Mouse (Mus musculus): Measurements from ENCODE around the gene Frs3.
"Not testable (repeated sequence)": the region's sequence is repeated elsewhere in the genome, so short reads cannot be mapped to it uniquely, and the experiment has no call there.

Gene Frs3

DNA sequence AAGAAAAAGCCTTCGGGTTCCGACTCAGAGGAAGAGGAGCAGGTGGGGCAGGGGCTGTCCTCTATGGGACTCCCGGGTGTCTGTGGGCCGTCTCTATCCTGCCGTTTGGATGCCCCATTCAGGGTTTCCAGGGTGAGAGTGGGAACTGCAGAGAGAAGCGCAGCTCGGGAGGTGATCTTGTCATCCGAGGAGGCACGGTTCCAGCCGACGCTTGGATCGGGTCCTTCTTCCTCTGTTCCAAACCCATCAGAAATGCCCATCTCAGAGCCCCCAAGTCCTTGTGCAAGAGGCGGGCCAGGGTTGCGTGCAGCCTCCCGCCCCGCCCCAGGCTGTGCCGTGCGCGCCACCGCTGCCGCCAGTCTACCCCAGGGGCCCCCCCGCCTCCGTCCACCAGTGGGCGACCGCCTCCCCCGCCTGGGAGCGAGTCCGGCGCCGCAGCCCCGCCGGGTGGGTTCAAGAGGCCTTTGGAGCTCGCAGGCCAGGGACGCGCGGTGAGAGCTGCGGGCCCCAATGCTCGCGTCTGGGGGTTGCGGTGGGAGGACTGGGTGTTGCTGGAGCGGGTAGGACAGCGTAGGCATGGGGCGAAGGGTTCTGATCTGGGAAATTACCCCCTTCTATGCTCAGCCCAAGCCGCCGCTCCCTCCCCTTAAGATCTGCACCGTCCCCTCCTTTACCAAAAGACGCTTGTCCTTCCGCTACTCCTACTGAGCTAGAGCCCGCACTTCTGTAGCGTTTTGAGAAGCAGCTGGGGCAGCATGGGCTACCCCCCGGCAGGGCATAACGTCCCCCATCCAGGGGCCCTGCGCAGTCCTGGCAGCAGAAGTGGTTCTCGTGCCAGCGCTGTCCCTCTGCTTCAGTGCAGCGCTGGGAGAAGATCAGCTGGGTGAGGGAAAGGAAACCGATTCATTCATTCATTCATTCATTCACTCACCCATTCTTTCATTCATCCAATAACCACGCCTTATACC is at the start of gene Frs3:
Frs3 (plus strand) TSS at position 423 of the 968 bp plus-strand sequence.
- peak in 1 of 2 experiments; percentile 65 for DNase-seq (ENCODE audit: low spot score in 2 of 2)

DNA sequence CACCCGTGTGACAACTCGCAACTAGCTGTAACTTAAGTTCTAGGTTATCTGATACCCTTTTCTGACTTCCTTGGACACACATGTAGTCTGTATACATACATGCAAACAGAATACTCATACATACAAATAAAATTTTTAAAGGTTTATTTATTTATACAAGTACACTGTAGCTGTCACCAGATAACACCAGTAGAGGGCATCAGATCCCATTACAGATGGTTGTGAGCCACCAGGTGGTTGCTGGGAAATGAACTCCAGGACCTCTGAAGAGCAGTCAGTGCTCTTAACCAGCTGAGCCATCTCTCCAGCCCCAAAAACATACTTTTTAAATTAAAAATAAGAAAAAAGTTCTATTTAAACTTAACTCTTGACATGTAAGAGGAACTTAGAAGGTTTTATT is 45.8 kb upstream of the Frs3 start:
- no peak for DNase-seq (ENCODE audit: low spot score in 2 of 2)

DNA sequence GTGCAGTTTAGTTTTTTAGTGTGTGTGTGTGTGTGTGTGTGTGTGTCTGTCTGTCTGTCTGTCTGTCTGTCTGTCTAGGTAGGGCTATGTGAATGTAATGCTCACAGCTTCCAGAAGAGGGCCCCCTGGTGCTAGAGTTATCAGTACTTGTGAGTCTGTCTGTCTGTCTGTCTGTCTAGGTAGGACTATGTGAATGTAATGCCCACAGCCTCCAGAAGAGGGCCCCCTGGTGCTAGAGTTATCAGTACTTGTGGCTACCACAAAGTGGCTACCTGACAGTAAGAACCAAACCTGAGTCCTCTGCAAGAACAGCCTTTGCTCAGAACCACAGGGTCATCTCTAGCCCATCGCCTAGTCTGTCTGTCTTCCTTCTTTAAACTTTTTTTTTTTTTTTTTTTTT is 42.1 kb upstream of the Frs3 start:
- DNase-seq (ENCODE audit: low spot score in 2 of 2) = peak in 1 of 2 experiments; percentile 59

DNA sequence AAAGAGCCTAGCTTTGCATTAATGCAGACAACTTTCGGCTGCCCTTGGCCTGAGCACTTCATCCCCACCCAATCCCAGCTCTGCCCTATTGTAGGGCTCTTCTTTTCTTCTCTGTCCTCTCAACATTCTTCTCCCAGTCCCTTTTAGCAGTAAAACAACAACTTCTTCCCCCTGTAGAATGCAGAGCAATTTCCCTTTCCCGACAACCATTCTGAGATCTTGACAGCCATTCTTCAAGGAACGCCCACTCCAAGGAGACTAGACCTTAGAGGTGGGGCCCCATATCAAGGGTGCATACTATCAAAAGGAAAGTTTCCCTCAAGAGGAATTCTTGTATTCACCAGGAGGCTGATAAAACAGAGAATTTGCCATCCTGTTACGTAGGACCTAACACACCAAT is 39.9 kb upstream of the Frs3 start:
- DNase-seq (ENCODE audit: low spot score in 2 of 2) = no peak

DNA sequence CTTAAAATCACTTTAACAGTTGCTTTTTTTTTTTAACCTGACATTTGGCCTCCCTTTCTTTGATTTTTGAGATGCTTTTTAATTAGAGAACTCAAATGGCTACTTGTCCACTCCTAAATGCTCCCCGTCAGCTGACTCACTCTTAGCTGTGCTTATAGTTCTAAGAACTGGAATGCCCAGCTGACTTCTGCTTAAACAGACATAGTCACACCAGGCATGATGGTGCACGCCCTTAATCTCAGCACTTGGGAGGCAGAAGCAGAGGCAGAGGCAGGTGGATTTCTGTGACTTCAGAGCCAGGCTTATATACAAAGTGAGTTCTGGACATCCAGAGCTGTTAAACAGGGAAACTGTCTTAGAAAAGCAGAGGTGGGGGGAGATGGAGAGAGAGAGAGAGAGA is 36.9 kb upstream of the Frs3 start:
- no peak for DNase-seq (ENCODE audit: low spot score in 2 of 2)

DNA sequence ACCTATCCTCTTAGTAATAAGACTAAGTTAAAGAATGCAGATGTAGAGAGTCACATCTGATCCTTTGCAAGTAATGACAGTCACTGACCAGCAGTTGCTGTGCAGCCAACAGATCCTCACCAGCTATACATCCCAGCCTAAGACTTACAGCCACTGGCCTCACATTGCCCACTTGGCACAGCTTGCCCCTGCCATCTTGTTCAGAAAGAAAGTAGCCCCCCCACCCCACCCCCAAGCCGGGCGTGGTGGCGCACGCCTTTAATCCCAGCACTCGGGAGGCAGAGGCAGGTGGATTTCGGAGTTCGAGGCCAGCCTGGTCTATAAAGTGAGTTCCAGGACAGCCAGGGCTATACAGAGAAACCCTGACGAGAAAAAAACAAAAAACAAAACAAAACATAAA is 34.5 kb upstream of the Frs3 start:
- DNase-seq (ENCODE audit: low spot score in 2 of 2) = not testable (repeated sequence)

DNA sequence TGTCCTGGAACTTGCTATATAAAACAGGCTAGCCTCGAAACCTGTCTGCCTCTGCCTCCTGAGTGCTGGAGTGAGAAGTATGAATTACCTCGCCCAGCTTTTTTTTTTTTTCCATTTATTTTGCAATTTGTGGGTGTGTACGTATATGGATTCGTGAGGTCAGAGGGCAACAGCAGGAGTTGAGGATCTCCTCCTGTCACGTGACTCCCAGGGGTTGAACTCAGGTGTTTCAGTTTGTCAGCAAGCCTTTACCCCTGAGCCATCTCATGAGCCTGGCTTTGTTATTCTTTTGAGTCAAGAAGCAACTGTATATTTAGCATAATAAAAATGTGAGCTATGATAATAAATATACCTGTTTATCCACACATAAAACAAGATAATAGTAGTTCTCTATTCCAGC is 33.1 kb upstream of the Frs3 start:
- DNase-seq (ENCODE audit: low spot score in 2 of 2) = no peak

DNA sequence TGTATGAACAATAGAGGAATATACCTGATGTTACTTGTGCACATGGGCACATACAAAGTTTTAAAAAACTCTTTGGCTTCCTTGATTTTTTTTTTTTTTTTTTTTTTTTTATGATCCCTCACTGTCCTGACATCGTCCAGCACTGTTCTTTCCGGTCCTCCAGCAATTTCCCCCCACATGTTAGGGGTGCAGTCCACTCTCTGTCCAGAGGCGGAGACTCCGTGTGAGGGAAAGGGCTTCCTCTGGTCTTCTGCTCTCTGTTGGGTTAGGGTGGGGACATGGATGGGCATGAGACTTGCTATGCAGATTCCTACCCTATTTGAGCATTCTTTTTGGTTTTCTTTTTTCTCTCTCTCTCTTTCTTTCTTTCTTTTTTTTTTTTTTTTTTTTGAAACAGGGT is 30.9 kb upstream of the Frs3 start:
- no peak for DNase-seq (ENCODE audit: low spot score in 2 of 2)

DNA sequence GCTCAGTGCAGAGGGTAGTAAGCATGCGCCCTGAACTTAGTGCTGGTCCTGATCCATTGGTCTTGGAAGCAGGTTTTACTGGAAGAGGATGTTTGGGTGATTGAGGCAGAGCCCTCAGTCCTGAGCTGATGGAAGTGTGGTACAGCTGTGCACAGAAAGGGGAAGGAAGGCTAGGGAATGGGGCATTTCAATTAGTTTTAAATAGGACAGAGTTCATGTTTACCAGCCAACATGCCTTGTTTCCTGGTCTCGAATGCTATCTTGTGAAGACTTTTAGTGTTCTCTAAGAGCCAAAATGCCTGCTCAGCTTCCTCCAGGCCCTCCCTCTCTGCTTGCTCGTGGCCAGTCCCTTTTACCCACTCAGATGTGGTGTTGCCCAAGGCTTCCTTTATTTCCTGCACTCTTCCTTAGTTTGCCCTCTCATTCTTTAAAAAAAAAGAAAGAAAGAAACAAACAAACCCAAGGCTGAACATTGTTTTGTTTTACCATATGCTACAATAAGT is 30.0 kb upstream of the Frs3 start:
- DNase-seq (ENCODE audit: low spot score in 2 of 2) = no peak

DNA sequence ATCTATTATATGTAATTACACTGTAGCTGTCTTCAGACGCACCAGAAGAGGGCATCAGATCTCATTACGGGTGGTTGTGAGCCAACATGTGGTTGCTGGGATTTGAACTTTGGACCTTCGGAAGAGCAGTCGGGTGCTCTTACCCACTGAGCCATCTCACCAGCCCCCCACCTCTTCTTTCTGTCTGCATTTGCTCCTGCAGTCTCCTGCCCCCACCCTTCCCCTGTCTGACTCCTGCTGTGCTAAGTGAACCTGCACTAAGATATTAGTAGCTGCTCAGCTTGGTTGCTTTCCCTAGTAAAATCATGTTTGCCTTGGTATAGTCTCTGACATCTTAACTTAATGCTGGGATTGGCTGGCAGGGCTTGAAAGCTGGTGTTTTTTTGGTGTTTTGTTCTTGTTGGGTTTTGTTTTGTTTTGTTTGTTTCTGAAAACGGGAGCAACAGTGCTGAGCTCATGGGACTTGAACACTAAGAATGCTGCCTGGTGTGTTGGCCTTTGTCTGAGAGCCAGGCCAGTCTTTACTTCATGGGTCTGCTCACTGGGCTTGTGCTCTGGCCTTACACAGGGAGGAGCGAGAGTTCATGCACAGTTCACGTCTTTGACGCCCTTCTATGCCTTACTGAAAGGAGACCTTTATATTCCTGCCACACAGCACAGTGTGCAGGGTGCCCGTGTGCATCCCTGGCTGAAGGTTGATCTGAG is 25.7 kb upstream of the Frs3 start:
- DNase-seq (ENCODE audit: low spot score in 2 of 2) = no peak

DNA sequence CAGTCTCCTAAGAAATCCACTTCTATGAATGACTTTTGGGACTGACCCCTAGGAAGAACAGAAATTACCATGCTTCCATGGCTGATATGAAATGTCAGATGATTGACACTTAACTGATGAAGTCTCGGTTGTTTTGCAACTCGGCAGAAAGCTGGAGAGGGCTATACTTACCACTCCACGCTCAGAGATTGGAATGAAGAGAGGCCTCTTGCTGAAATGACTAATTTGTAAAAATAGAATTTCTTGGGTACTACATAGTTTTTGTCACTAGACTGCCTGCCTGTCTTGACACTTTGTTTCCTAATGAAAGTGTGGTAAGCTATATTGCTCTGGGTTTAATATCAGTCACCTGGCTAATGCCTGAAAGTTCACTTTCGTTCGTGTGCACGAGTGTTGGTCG is 24.4 kb upstream of the Frs3 start:
- DNase-seq (ENCODE audit: low spot score in 2 of 2) = no peak

DNA sequence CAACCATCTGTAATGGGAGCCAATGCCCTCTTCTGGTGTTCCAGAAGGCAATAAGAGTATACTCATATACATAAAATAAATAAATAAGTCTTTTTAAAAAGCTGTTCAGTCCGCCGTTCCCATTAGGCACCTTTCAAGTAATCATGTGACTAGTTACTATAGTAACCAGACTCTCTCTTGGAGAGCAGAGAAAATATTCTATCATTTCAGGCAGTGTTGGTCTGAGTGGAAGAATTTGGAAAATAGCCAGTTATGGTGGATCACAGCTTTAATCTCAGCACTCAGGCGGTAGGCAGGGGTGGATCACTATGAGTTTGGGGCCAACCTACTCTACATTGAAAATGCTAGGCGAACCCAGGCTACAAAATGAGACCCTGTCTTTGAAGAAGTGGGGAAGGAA is 19.7 kb upstream of the Frs3 start:
- DNase-seq (ENCODE audit: low spot score in 2 of 2) = no peak

DNA sequence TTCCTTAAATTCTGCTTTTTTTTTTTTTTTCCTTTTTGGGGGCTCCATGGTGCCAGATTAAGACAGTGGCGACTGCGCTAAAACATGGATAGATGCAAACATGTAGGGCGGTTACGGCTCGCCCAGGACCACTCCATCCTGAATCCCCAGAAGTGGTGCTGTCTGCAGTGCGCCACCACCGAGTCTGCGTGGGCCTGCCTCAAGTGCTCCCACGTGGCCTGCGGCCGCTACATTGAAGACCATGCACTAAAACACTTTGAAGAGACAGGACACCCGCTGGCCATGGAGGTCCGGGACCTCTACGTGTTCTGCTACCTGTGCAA is 16.9 kb upstream of the Frs3 start:
- no peak for DNase-seq (ENCODE audit: low spot score in 2 of 2)

DNA sequence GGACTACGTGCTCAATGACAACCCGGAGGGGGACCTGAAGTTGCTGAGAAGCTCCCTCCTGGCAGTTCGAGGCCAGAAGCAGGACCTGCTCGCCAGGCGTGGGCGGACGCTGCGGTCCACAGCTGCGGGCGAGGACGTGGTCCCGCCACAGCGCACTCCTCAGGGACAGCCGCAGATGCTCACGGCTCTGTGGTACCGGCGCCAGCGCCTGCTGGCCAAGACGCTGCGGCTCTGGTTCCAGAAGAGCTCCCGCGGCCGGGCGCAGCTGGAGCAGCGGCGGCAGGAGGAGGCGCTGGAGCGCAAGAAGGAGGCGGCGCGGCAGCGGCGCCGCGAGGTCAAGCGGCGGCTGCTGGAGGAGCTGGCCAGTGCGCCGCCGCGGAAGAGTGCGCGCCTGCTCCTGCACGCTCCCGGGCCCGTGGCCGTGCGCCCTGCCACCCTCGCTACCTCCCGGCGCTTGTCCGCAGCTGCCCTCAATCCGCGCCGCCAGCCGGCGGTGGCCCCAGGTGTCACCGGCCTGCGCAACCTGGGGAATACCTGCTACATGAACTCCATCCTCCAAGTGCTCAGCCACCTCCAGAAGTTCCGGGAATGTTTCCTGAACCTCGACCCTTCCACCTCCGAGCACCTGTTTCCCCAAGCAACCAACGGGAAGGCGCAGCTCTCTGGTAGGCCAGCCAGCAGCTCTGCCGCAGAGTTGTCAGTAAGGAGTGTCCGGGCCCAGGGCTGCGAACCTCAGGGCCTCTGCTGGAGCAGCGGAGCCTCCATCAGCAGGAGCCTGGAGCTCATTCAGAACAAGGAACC is 16.3 kb upstream of the Frs3 start:
- DNase-seq (ENCODE audit: low spot score in 2 of 2) = no peak

DNA sequence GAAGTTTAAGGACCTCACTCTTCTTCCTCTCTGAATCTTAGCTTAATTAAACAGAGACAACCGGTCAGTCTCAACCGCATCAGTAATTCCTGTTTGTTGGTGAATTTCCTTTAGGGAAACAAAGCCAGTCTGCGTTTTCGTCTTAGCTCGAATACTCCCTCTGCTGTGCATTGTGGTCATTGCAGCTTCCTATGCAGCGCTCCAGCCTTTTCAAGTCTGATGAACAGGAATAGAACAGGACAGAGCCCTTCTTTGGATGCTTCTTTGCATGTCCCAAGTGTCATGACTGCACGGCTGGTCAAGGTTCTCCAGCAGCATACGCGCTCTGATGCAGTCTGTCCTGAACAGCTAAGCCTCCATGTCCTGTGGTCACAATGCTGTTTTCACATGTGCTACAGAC is 12.2 kb upstream of the Frs3 start:
- peak in 1 of 2 experiments; percentile 85 for DNase-seq (ENCODE audit: low spot score in 2 of 2)

DNA sequence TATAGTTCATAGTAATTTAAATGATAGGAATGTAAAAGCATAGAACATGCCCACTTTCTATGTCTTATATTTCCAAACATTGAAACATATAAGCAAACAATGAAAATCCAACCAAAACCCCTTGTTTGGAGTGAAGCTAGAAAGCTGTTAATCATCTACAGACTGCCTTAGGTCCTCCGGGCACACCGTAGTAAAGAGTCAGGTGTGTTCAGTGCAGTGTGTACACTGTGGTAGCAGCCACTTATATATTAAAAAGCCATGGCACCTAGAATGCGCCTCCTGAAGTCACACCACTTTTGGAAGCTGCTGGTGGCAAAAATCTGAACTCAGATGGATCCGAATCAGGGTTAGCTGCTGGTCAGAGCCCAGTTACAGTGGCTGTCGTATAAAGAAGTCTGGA is 10.6 kb upstream of the Frs3 start:
- DNase-seq (ENCODE audit: low spot score in 2 of 2) = no peak

DNA sequence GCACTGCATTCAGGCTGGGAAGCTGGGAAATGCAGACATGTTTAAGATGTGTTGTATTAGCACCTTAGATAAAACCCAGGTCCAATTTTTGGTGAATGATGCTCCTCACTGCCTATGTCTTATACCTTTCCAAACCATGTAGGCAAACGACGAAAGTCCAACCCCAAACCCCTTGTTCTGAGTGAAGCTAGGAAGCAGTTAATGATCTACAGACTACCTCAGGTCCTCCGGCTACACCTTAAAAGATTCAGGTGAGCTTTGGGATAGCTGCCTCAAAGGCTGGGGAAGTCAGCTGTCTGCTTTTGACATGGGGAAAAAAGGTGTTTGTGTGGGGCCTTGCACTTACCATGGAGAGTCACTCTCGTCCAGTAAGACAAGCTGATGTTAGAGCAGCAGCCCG is 10.1 kb upstream of the Frs3 start:
- DNase-seq (ENCODE audit: low spot score in 2 of 2) = no peak

DNA sequence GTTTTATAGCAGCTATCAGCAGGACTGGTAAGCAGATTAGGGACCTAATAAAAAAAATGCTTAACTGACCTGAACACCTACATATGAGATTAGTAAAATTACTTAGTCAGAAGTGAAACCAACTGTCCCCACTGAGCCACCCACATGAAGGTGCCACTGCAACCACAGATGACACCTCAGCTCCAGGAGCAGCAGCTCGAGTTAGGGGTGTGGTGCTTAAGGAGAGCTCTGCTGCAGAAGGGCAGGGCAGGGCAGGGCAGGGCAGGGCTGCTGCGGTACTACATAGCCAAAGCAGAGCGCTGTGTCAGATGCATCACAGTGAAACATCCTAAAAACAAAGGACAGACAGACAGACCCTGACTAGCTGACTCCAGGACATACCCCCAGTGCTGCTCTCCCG is 6.0 kb upstream of the Frs3 start:
- no peak for DNase-seq (ENCODE audit: low spot score in 2 of 2)

DNA sequence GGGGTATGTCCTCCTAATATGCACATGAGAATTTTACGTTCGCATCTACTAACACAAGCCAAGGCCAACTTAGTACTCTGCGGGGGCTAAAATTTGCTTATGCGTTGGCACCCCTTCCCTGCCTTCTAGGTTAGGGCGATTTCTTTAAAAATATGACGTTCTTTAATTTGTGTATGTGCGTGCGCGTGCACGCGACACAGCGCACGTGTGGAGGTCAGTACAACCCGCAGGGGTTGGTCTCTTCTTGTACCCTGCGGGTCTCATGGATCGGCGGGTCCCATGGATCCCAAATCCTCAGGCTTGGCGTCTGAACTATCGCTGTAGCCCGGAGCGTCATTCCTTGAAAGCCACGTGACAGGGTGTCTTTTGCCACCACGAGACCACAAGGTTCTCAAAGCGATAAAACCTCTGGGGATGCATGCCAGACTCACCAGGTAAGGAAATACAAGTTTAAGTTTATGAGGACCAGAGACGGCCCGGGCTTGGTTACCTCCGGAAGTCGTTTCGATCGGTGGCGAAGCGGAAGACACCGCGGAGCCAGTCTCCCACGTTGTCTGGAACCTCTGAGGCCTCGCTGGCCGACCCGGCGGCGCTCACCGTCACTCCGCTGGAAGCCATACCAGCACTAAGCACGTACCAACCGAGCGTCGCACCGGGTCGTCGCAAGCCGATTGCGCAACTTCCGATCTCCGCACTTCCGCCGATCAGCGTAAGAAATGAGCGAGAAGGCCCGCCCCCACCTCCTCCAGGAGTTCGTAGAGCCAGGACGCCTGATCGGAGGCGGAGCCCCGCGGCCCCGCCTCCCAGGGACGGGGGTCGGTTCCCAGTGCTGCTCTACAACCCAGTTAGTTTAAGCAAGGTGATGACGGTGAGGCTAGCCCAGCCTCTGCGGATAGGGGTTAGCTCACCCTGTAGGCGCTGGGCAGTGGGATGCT is 1.2 kb upstream of the Frs3 start:
- DNase-seq (ENCODE audit: low spot score in 2 of 2) = peak; percentile 93 to 95

DNA sequence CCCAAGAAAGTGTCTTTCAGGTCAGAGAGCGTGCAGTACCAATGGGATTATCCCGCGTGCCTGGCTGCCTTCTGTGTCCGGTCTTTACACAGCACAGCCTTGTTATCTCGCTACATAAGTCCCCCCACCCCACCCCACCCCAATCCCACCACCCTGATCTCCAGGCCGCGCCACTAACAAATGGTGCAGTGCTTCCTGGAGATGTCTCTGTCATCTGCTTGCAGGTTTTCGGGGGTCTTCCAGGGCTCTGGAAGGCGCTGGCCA is 554 bp upstream of the Frs3 start, which contains the start of gene Tomm6:
Tomm6 (minus strand) TSS at position 43 of the 264 bp plus-strand sequence.
- no peak for DNase-seq (ENCODE audit: low spot score in 2 of 2)

DNA sequence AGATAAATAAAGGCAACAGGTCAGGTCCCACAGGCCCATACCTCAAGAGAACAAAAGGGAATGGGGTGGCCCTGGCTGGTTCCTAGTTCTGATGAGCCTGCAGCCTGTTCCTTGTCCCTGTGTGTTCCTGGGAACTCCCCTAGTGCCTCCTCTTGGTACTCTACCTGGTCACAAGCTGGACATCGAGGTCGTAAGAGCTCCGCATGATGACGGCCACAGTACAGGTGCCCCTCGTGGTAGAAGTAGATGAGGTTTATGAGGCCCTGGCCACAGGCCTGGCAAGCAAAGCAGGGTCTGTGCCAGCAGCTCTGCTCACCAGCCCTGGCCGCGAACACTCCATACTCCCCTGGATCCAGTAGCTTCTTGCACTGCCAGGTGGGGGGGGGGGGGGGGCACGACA is 1.1 kb downstream of the Frs3 start:
- DNase-seq (ENCODE audit: low spot score in 2 of 2) = no peak
